Mouse (Mus musculus) kidney, embryonic 16.5 days (tissue): ENCODE measurements at regions not wholly inside any gene's neighbourhood (a gene's known extent, or its start where the extent isn't known, plus 50 kb on each side); places are given as distances from the start of the nearest gene placed in this dataset.

Source experiments
- ATAC-seq: fragments of 200-750 bp; cut with Nextera tagmentation; 2 replicates; pipeline ENCODE4 v1.8.0; 2017; ENCODE audit warnings: moderate TSS enrichment; ENCODE audit not compliant: low FRiP score, low TSS enrichment
- H3K27ac ChIP-seq: fragments of 300-500 bp; sonication (generic); 2 replicates; pipeline ENCODE4 v1.5.1; 2014; ENCODE audit warnings: low read length
- H3K27me3 ChIP-seq: fragments of 300-500 bp; sonication (generic); 2 replicates; pipeline ENCODE4 v1.6.1; 2014; ENCODE audit warnings: low read length, control low read depth, mixed read lengths; ENCODE audit not compliant: insufficient read depth
- H3K36me3 ChIP-seq: fragments of 300-500 bp; sonication (generic); 2 replicates; pipeline ENCODE4 v1.6.1; 2014; ENCODE audit warnings: low read length, control low read depth, mixed read lengths; ENCODE audit not compliant: insufficient read depth
- H3K4me1 ChIP-seq: fragments of 300-500 bp; sonication (generic); 2 replicates; pipeline ENCODE4 v1.6.1; 2014; ENCODE audit warnings: low read length, control low read depth, mixed read lengths; ENCODE audit not compliant: insufficient read depth
- H3K4me2 ChIP-seq: fragments of 300-500 bp; sonication (generic); replicated peaks from 2 replicates; pipeline ENCODE4 v1.6.1; 2014; ENCODE audit warnings: low read depth, low read length
- H3K4me3 ChIP-seq: fragments of 300-500 bp; sonication (generic); 2 replicates; pipeline ENCODE4 v1.5.1; 2014; ENCODE audit warnings: mild to moderate bottlenecking, low read length
- H3K9ac ChIP-seq: fragments of 300-500 bp; sonication (generic); replicated peaks from 2 replicates; pipeline ENCODE4 v1.6.1; 2014; ENCODE audit warnings: low read length
- H3K9me3 ChIP-seq: fragments of 300-500 bp; sonication (generic); 2 replicates; pipeline ENCODE4 v1.6.1; 2016; ENCODE audit warnings: low read length, control low read depth
- WGBS: fragments of 180-500 bp; shearing (Covaris S2); extraction: QIAGEN DNeasy Blood & Tissue Kit; methylation state at CpG from one replicate; pipeline ENCODE4 v1.1.7; 2014; 5-methylcytosine and 5-hydroxymethylcytosine counted together

GRCm38 (mm10) chr8:9095980-9096379 lies 405.7 kb upstream of the Arglu1 start:
- no peaks in the 10 kb centered on the region for H3K36me3 ChIP-seq
- 44% methylated on average over 5 of the region's 5 CpGs for WGBS
- ATAC-seq: peak; percentile 42

GRCm38 (mm10) chr8:9094002-9094401 lies 403.7 kb upstream of the Arglu1 start:
- Histone ChIP-seq H3K9me3 (no peaks in the 10 kb centered on the region), H3K27ac (peak overlapping the region; percentile 77; the same call in 1 of the 2 replicates), H3K36me3 (no peaks in the 10 kb centered on the region), H3K4me3 (no peak overlapping the region), H3K9ac (no peak overlapping the region), H3K27me3 (no peaks in the 10 kb centered on the region), H3K4me2 (no peak overlapping the region), H3K4me1 (0 out of 2 replicates have a peak, but pooled peaks cover 3% of the 10 kb centered on the region)
- WGBS: 60% methylated on average over 9 of the region's 9 CpGs
- no peak for ATAC-seq

More at GRCm38 (mm10) chr8:9095980-9096379, 405.7 kb upstream of the Arglu1 start:
- H3K9ac ChIP-seq: no peak overlapping the region
- H3K4me2 ChIP-seq: no peak overlapping the region
- no peak overlapping the region for H3K27ac ChIP-seq
- no peaks in the 10 kb centered on the region for H3K9me3 ChIP-seq
- no peak overlapping the region for H3K4me3 ChIP-seq
- 0 out of 2 replicates have a peak, but pooled peaks cover 3% of the 10 kb centered on the region for H3K4me1 ChIP-seq
- no peaks in the 10 kb centered on the region for H3K27me3 ChIP-seq

- H3K9ac ChIP-seq: no peak overlapping the region
- no peaks in the 10 kb centered on the region for H3K9me3 ChIP-seq
- no peaks in the 10 kb centered on the region for H3K36me3 ChIP-seq
- H3K27me3 ChIP-seq: no peaks in the 10 kb centered on the region
- WGBS: 46% methylated on average over 4 of the region's 4 CpGs
- no peak overlapping the region for H3K4me3 ChIP-seq
- ATAC-seq: peak; percentile 46; the same call in 1 of the 2 replicates
- H3K4me2 ChIP-seq: no peak overlapping the region
- no peak overlapping the region for H3K27ac ChIP-seq
- H3K4me1 ChIP-seq: 0 out of 2 replicates have a peak, but pooled peaks cover 3% of the 10 kb centered on the region
These were observed 403.0 kb upstream of the Arglu1 start for GRCm38 (mm10) chr8:9093356-9093755.

- H3K36me3 ChIP-seq: no peaks in the 10 kb centered on the region
- H3K9ac ChIP-seq: no peak overlapping the region
- no peaks in the 10 kb centered on the region for H3K4me1 ChIP-seq
- no peak overlapping the region for H3K4me2 ChIP-seq
- H3K9me3 ChIP-seq: no peaks in the 10 kb centered on the region
- no peak for ATAC-seq
- no peaks in the 10 kb centered on the region for H3K27me3 ChIP-seq
- H3K27ac ChIP-seq: no peak overlapping the region
- WGBS: 85% methylated on average over 4 of the region's 4 CpGs
- no peak overlapping the region for H3K4me3 ChIP-seq
These were observed 382.4 kb upstream of the Arglu1 start for GRCm38 (mm10) chr8:9072724-9073123.

GRCm38 (mm10) chr8:9072286-9072685 lies 382.0 kb upstream of the Arglu1 start:
- Histone ChIP-seq H3K9me3 (no peaks in the 10 kb centered on the region), H3K4me3 (no peak overlapping the region), H3K9ac (no peak overlapping the region), H3K27me3 (no peaks in the 10 kb centered on the region), H3K4me1 (no peaks in the 10 kb centered on the region), H3K4me2 (no peak overlapping the region), H3K36me3 (no peaks in the 10 kb centered on the region), H3K27ac (no peak overlapping the region)
- ATAC-seq: no peak
- 61% methylated on average over 11 of the region's 11 CpGs for WGBS

GRCm38 (mm10) chr8:9070953-9071352 lies 380.6 kb upstream of the Arglu1 start:
- WGBS: 67% methylated on average over 6 of the region's 6 CpGs
- Histone ChIP-seq H3K27me3 (no peaks in the 10 kb centered on the region), H3K36me3 (no peaks in the 10 kb centered on the region), H3K9me3 (no peaks in the 10 kb centered on the region), H3K4me3 (no peak overlapping the region), H3K27ac (no peak overlapping the region), H3K9ac (no peak overlapping the region), H3K4me1 (no peaks in the 10 kb centered on the region), H3K4me2 (no peak overlapping the region)
- peak; percentile 46; the same call in 1 of the 2 replicates for ATAC-seq

GRCm38 (mm10) chr8:9069845-9070244 lies 379.5 kb upstream of the Arglu1 start:
- no peak for ATAC-seq
- peak overlapping the region; percentile 49; the same call in 1 of the 2 replicates for H3K27ac ChIP-seq

DNA sequence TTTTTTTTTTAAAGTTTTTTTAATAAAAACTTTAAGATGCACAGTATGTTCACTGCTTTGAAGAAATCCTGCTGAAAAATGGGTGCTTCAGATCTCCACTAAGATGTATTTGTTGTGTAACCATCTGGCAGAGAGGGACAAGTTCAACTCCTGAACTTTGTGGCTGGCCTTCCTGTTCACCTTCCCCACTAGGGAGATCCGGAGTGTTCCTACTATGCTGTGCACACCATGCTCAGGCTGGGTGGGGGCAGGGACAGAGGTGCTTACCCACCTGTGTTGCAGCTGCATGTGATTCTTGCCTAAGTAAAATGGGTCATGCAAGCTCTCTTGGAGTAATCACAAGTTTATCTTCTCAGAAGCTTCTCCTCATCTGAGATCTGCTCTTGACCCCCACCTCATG lies 377.4 kb upstream of the Arglu1 start:
- Histone ChIP-seq H3K4me3 (no peak overlapping the region), H3K27ac (no peak overlapping the region), H3K27me3 (no peaks in the 10 kb centered on the region), H3K4me1 (no peaks in the 10 kb centered on the region), H3K36me3 (no peaks in the 10 kb centered on the region), H3K9ac (no peak overlapping the region), H3K9me3 (no peaks in the 10 kb centered on the region), H3K4me2 (no peak overlapping the region)
- ATAC-seq: no peak
- WGBS: 70% methylated on average over 1 of the region's 1 CpGs

More at GRCm38 (mm10) chr8:9069845-9070244, 379.5 kb upstream of the Arglu1 start:
- no peak overlapping the region for H3K4me2 ChIP-seq
- no peak overlapping the region for H3K4me3 ChIP-seq
- WGBS: 73% methylated on average over 7 of the region's 7 CpGs
- H3K27me3 ChIP-seq: no peaks in the 10 kb centered on the region
- H3K36me3 ChIP-seq: no peaks in the 10 kb centered on the region
- no peaks in the 10 kb centered on the region for H3K4me1 ChIP-seq
- H3K9me3 ChIP-seq: no peaks in the 10 kb centered on the region
- H3K9ac ChIP-seq: no peak overlapping the region

DNA sequence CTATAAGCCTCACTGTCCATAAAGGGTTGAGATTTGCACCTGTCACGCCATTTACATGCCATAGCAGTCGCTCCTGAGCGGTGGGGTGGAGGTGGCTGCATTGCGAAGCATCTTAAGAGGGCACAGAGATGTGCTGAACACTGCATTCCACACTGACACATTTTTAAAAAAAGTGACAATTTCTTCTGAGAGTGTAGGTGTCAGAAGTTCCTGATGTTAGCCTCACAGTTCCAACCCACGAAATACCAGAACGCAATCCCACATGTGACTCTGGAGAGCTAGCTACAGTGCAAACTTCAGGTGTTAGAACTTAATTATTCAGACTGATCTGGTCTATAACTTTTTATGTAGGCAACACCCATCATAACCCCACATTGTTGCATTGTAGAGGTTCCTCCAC lies 369.8 kb upstream of the Arglu1 start:
- Histone ChIP-seq H3K27me3 (no peaks in the 10 kb centered on the region), H3K4me2 (no peak overlapping the region), H3K36me3 (no peaks in the 10 kb centered on the region), H3K4me3 (no peak overlapping the region), H3K4me1 (peaks cover 3% of the 10 kb centered on the region; the same call in 1 of the 2 replicates), H3K27ac (no peak overlapping the region), H3K9ac (no peak overlapping the region), H3K9me3 (no peaks in the 10 kb centered on the region)
- no peak for ATAC-seq
- 89% methylated on average over 6 of the region's 6 CpGs for WGBS

DNA sequence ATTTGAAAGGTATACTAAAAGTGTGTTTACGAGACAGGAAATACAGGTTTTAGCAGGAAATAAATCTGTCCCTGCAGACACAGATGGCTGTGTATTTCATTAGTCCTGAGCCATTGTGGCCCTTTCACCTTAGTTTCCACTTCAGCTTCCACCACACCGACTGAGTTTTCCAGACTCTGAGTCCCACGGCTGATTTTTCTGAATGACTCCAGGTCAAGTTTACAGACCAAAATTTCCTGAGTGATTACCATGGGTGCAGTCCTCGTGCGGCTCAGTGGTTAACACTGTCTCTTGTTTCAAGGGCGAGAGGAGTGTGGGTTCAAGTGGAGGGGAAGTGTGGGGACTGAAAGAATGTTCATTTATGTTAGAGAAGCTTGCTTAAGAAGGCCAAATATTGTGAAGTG lies 365.1 kb upstream of the Arglu1 start:
- Histone ChIP-seq H3K36me3 (no peaks in the 10 kb centered on the region), H3K27ac (no peak overlapping the region), H3K4me3 (no peak overlapping the region), H3K9ac (no peak overlapping the region), H3K4me1 (peaks cover 3% of the 10 kb centered on the region; the same call in 1 of the 2 replicates), H3K4me2 (no peak overlapping the region), H3K9me3 (no peaks in the 10 kb centered on the region), H3K27me3 (no peaks in the 10 kb centered on the region)
- ATAC-seq: no peak
- WGBS: 52% methylated on average over 6 of the region's 6 CpGs
